Mouse (Mus musculus) adrenal gland, postnatal 10 days (tissue): ENCODE results near the gene Zbtb45. TPM values are rescaled to one million over a fixed set of nuclear protein-coding genes. Genes with fewer than 3 reads are reported as not detected.
A peak's percentile ranks its signal among the peaks of the same experiment; 100 is the strongest.

Experiments
- DNase-seq: peaks from one replicate; pipeline ENCODE4 v3.0.0; 2021; ENCODE audit warnings: mixed read lengths
- long read RNA-seq, 2 experiments: library from polyadenylated mRNA; stranded (forward); transcript quantifications; one replicate each; pipeline ENCODE4 v2.0.0; 2021
- total RNA-seq, 2 experiments: library from RNA; stranded (reverse); gene quantifications; 2 replicates each; pipeline ENCODE4 v1.2.3; 2021

Gene Zbtb45
- 10 to 100 TPM; 11.3 to 13.6 TPM for total RNA-seq
- long read RNA-seq, experiment 1, transcript Zbtb45-201 (3 exons, 2,171 nt): major isoform, 7 of 16 reads
- long read RNA-seq, experiment 1, partial matches to known transcripts: 3 of 16 reads
- long read RNA-seq, experiment 1, other reads (novel, unspliced or antisense): 5 of 16 reads
- long read RNA-seq, experiment 2, partial matches to known transcripts: 0 of 12 reads
- long read RNA-seq, experiment 2, other reads (novel, unspliced or antisense): 7 of 12 reads

DNA sequence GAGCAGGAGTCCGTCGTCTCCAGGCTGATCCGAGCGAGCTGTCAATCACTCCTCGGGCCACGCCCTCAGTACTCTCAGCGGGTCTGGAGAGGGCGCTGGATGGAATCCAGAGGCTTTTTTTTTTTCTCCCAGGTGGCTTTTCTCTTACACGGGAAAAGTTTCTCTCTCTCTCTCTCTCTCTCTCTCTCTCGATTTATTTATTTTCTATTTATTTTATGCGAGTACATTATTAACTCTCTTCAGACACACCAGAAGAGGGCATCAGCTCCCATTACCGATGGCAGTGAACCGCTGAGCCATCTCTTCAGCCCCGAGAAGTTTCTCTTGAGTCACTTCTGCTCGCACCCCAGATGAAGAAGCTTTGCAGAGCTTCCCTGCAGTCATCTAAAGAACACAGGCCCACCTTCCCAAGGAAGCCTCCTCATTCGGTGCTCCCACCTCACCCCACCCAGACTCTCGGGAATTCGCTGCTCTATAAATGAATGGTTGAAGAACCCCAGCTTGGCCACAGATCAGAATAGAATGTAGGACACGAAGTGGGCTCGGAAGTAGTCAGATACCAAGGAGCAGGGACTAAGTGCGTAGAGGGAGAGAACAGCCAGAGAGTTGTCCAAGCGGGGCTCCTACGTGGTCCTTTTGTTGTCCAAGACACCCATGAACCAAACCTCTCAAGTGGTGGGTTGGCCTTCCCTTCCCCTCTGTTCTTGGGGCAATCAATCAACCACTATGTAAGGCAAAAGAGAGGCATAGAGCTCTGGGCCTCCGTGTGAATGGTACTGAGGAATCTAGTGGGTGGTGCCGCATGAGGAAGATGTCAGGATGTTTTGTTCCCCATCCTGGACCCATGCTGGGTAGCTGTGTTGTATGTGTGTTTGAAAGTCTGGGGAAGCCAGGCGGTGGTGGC, at the start of gene Zbtb45:
Gene Zbtb45, minus strand, starts transcription at position 30 of the 904 bp plus-strand sequence.
- no peak for DNase-seq

DNA sequence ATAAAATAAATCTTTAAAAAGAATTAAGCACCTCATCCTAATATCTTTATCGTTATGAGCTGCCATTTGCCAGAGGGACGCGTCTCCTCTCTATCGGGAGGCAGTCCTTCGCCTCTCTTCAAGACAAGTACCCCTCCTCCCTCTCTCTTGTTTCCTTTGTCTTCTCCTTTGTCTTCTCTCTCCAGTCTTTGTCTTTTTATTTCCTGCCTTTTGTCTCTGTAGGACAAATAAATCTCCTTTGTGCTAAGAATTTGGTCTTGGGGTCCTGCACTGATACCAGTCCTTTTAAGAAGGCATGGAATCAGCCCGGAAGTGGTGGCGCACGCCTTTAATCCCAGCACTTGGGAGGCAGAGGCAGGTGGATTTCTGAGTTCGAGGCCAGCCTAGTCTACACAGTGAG, 49.7 kb upstream of the Zbtb45 start:
- no peak for DNase-seq

DNA sequence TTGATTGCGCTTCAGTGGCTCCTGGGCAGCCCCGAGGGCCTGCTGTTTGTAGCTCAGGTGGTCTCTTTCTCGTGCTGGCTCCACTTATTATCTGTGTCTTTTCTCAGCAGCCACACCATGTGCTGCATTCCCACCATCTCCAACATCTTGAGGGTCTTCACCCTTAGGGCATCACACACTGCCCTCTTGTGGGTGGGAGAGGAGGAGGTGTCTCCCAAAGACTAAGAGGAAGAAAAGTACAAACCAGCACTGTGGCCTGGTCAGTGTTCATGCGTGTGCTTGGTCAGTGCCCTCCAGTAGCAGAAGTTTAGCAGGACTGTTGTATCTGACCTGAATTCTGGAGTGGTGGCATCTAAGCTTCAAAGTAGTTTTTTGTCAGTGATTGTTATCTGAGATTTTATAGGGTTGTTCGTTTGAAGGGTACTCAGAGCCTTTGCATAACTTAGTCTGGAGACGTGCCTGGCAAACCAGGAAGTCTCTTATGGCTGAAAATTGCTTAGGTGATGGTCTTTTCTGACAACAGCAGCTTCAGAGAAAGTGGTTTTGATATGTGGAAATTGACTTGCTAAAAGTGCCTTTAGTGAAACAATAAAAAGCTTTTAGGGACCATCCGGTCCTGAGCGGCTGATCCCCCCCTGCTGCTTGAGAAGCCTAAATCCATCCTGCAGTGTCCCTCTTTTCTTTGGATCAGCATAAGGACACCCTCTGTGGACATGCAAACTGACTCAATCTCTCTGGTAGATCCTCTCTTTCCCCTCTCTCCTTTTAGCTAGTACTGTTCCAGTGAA, 47.3 kb upstream of the Zbtb45 start:
- DNase-seq: no peak

DNA sequence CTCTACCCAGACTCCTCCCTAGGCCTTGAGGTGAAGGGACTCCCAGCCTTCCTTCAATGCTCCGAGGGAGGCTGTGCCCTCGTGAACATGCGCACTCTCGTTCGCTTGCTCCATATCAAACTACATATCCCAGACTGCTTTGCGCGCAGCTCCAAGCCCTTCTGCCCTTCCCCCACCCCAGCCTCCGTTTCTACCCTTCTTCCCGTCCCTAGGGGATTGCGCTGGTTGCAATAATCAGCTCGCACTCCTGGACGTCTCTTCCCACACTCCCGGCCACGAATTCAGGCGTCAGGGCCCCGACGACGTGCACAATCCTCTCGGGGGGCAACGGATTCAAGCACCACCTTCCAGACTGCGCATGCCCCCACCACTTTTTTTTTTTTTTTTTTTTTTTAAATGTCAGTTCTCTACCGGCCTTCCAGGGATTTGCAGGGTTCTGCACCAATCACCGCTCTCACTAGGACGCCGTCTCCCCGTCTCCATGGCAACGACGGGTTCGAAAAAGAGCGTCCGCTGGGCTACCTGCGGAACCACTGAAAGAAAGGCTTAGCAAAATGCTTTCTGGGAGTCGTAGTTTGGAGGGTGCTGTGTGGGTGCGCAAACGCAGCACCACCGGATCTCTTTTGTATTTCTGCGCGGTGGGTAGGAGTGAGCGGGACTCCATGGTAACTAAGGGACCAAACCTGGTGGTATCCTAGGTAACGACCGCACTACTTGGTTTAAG, 44.6 kb upstream of the Zbtb45 start, which contains the start of gene Mzf1:
Gene Mzf1, minus strand, starts transcription at position 478 of the 724 bp plus-strand sequence.
- DNase-seq: peak; percentile 93

DNA sequence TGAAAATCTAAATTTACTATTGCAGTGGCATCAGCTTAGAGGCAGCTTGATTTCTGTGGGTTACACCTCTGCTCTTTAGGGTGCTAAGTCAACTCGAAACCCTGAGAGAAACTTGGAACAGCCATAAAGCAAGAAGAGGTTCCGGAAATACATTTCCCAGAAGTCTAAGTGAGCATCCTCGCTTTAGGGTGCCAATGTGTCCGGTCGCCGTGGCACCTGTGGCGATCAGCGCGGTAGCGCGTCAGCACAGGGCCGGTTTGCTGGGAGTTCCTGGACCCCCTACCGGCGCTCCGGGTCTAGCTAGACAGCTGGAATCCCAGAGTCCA, 44.1 kb upstream of the Zbtb45 start:
- no peak for DNase-seq

DNA sequence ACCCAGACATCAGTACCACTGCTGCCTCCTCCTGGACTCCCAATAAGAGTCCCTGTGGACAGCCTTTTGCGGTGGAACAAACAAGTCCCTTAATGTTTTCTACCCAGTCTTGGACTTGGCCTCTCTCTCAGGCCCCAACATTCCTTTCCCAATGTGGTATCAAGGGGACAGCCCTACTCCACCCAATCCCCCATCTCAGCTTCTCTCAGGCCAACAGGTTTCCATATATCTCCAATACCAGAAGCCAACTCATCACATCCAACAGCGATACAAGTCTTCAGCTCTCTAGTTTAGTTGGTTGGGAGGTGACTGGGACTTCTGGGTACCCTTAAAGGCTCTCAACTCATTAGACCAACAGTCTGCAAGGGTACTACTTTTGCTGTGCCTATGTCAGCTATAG, 43.7 kb upstream of the Zbtb45 start:
- DNase-seq: no peak

DNA sequence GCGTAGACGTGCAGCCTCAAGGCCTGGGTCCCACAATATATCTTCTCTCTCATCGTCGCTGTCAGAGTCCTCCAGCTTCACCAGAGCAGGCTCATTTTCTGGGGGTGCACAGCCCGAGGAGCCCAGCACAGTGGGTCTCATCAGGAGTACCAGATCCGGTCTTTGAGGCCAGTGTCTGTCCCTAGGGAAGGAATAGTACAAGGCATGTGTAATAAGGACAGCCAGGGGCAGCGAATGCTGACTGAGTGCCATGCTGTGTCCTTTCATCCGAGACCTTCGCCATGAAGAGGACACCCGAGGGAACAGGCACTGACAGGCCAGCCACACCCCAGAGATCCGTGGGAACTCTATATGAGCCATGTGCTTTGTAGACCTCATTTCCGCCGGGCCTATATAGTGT, 43.2 kb upstream of the Zbtb45 start:
- no peak for DNase-seq

DNA sequence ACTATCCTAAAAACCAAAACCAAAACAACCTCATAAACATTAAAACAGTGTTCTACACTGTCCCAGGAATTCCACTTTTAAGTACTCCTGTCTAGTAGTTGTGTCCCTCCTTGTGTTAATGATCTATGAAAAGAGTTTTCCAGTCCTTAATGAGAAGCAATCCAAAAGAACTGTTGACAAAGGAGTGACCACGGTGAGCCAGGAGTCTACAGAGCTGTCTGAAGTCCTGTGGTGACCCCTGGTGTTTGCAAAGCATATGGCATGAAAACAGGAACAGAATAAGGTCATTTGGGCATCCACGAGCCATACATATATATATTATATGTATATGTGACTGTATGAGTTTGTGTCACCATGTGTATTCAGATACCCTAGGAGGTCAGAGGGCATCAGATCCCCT, 36.2 kb upstream of the Zbtb45 start:
- DNase-seq: peak; percentile 80

DNA sequence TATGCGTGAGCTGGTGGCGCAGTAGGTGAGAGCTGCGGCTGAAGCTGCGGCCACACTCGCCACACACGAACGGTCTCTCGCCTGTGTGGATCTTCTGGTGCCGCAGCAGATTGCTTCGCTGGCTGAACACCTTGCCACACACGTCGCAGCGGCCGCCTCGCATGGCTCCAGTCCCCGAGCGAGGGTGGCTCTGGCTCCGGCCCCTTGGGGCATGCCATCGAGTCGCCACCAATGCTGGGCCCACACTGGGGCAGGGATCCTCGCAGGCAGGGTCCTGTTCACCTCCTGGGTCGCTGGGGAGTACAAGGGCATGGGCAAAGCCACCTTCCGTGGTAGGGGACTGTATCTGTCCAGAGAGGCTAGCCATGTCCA, 34.4 kb upstream of the Zbtb45 start:
- DNase-seq: no peak

DNA sequence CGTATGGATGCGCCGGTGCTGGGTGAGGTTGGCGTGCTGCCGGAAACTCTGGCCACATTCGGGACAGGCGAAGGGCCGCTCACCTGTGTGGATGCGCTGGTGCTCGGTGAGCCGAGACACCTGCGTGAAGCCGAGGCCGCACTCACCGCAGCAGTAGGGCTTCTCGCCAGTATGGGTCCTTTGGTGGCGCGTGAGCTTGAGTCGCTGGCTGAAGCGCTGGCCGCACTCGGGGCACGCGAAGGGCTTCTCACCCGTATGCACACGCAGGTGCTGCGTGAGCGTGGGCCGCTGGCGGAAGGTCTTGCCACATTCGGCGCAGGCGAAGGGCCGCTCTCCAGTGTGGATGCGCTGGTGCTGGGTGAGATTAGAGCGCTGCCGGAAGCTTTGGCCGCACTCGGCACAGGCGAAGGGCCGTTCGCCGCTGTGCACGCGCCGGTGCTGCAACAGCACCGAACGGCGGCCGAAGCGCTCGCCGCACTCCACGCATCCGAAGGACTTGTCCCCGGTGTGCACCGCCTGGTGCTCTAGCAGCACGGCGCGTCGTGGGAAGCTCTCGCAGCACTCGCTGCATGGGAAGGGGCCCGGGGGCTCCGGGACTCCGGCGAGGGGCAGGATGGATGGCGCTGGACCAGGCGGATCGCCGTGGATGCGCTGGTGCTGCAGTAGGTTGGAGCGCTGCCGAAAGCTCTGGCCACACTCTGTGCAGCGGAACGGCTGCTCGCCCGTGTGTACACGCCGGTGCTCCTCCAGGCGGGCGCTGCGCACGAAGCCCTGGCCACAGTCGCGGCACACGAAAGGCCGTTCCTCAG, 33.8 kb upstream of the Zbtb45 start:
- peak; percentile 59 for DNase-seq

DNA sequence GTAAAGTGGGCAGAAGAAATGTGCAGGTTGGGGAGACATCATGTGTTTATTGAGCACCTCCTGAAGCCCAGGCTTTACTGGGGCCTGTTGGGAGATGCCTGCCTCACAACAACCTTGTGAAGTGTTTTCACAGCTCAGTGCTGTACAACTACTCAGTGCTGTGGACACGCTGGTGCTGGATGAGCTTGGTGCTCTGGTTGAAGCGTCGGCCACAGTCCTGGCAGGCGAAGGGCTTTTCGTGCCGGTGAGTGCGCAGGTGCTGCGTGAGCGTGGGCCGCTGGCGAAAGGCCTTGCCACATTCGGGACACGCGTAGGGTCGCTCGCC, 33.2 kb upstream of the Zbtb45 start:
- no peak for DNase-seq

DNA sequence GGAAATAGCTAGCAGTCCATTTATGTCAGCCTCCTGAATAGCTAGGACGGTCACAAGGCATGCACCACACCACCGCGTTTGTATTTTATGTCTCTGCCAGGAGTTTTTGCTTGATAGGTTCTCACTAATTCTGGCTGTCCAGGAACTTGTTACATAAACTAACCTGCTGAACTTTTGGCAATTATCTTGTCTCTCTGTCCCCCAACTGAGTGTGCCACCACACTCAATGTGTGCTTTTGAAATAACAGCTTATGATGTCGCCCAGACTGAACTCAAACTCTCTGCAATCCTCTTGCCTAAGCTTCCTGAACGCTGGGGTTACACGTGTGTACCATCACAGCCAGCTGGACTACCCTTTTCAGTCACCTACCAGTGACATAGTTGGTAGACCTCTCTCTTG, 32.7 kb upstream of the Zbtb45 start:
- no peak for DNase-seq

DNA sequence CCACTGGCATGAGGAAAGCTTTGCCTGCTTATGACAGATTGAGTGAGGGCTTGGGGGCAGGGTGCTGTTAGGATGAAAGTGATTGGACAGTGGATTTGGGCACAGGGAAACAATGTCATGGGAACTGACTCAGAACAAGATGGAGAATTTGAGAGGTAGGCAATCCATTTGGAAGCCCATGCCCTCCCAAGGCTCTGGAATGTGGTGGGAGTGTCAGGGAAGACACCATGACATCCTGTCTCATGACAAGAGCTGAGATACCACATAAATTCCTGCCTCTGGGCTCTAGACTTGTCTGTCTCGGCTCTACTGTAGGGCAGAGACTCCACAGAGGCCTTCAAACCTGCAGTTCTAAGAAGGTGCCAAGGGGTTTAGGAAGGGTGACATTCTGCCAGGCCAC, 31.4 kb upstream of the Zbtb45 start:
- DNase-seq: no peak

DNA sequence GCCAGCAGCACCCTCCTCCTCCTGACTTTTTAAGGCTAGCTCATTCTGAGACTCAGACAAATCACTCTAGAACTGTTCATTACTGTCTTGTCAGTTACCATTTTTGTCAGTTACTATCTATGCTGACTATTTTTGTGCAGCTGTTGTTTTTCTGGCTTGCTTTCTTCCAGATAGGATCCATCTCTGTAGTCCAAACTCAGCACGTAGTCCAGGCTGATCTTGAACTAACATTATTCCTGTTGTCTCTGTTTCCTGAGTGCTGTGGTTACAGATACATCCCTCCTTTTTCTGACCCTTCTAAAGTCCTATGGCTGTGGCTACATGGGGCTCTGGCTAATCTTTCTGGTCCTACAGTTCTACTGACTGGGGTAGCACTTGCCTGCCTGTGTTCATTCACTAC, 29.3 kb upstream of the Zbtb45 start:
- DNase-seq: no peak

DNA sequence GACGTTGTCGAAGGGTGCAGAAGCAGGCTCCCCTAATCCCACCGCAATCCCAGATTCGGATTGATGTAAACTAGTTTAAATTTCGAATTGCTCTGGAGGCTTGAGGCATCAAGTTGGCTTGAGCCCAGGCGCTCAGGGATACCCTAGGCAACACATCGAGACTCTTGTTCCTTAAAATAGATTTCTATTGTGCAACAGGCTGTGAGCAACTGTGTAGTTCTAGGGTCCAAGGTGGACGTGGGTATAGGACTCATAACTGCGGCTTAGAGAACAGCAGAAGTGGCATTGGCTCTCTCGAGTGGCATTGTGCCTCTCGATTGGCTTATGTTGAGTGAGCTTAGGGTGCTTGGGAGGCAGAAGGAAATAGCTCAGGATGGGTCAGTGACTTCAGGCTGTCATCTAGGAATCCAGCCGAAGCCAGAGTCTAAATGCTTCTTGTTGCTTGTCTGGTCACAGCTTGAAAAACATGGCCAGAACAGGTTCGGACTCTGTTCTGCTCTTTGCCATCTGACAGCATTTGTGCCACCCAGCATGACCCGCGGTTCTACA, 28.9 kb upstream of the Zbtb45 start:
- peak; percentile 54 for DNase-seq

DNA sequence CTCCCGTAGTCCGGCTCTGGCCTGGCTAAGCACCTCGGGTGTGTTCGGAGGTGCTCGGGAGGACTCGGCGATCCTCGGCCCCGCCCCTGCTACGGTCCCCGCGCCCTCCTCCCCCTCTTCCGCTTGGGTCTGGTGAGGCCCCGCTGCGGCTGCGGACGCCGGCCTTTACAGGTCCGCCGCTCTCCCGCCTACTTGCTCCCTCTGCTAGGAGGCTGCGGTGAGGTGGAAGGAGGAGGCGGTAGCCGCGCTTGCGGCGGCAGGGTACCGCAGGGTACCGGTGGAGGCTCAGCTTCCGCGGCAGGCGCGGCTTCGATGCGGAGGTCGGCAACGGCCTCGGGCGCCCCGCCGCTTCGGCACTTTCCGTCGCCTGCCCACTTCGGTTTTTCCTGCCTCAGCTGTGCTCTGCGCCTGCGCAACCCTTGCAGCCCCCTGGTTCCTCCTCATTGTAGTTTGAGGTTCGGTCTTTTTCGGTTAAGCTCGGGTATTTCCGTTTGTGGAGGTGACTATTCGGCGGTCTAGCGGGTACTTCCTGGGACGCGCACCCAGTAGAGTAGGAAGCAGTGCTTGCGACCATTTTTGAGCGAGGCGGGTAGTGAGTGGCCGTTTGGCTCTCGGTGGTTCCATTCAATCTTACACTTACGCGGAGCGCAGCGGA, 28.2 kb upstream of the Zbtb45 start, which contains the start of gene Ube2m:
Gene Ube2m, minus strand, starts transcription at position 375 of the 655 bp plus-strand sequence.
- DNase-seq: peak; percentile 99

DNA sequence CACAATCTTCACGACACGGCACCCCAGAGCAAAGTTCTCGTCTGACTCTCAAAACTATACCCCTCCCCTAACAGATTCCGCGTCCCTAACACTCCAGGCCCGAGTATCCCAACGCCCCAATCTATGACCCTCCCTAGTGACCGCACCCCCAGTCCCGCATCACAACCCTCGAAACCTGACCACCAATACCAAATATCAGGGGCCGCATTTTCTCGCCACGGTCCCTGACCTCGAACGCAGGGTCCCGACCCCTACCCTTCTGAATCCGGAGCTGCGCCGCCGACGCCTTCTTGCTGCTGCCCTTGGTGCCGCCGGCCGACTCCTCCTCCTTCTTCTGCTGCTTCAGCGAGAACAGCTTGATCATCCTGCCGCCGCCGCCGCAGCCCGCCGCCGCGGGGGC, 27.5 kb upstream of the Zbtb45 start:
- DNase-seq: no peak

DNA sequence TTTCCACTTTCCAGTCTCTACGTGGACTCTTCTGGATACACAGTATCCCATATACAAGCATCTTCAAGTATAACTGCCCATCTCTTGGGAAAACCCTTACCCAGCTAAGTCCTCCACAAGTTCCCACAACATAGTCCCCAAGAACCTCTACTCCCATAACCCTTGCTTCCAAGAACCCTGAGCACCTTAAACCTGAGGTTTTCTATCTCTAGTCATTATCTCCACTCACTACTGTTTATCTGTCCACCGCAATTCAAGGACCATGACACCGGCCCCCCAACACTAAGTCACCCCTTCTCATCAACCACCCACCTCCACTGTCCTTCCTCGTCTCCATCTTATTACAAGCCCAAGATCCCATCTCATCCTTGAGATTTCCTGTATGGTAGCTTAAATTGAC, 27.0 kb upstream of the Zbtb45 start:
- no peak for DNase-seq

DNA sequence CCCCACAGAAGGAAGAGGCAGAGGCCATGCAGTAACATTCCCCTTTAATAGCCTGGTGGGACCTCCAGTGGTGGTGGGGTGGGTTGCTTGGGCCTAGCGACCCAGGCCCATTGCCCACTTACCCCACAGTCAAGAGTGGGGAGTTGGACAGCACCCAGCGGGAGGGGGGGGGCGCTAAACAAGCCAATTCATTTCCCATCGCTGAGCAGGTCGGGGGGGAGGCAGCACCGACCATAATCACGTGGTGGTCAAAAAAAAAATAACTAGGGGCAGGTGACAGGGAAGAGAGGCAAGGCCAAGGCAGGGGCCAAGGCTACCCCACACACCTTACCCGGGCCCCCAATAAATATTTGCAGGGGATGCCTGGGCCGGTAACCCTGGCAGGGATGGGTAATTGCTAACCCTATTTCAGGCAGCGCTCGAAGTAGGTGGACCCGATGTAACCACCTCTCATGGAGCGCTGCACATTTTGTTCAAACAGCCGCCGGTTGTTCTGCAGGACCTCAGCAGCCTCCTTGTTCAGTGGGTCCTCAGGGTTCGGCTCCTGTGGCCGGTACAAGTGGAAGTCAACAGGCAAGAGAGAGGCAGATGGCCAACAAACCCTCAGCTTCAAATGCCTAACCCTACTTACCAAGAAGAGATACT, 25.5 kb upstream of the Zbtb45 start:
- no peak for DNase-seq
